Mouse (Mus musculus): ENCODE measurements around the gene Slc25a29. TPM values are rescaled to one million over a fixed set of nuclear protein-coding genes. Genes with fewer than 3 reads are reported as not detected.

Slc25a29 gene
- 15.4 and 16.0 TPM in 2 replicates for polyA plus RNA-seq (2016; fragmentation: Nextera tagmentation; extraction: Ambion mirVana)

DNA sequence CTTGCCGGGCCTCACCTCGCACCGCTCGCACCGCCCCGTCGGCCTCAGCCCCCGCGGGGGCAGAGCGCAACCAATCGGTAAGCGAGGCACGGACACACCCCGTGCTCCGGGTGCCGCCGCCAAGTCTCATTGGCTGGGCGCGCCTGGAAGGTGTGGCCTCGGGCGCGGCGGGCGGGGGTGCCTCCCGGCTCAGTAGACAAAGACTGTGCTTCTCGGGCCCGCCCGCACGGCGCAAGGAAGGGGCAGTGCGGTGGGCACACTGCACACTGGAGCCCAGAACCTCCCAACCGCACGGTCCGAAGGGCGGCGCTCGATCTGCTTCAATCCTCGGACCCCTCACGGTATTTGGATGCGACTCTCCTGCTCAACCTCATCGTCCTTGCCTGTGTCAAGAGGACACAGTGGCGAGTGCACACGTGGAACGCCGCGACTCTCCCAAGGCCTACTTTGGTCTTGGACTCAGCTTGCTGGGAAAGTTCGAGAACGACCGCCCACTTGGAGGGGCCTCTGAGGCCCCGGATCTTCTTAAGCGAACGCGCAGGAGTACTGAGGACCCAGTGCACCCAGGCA, at the start of gene Slc25a29, which contains the start of gene Slc25a47:
Slc25a29 (minus strand) TSS at position 44 of the 570 bp plus-strand sequence.
Slc25a47 (plus strand) TSS at position 207 of the 570 bp plus-strand sequence.
- H3K4me1 ChIP-seq = peaks cover 55% of the 10 kb centered on the region

DNA sequence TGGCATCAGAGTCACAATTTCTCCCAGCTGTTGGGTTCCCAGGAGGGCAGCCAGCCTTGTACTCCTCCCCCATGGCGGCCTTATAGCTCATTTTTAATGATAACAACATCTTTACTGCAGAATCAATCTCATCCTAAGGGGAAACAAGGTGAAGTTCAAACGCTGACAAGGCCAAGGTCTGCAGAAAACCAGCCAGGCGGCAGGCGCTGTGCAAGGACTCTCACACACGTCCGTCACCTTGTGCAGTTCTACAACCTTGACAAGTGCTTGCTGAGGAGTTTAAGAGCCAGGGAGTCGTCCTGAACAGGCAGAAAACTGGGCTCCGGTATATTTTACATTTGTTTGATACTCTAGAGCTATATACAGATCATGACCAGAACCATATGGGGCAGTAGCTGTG, 47.1 kb upstream of the Slc25a29 start:
- 93% methylated on average over 8 of the region's 8 CpGs for WGBS
- H3K4me2 ChIP-seq (replicated peaks) = no peak overlapping the region
- peaks cover 75% of the 10 kb centered on the region for H3K36me3 ChIP-seq

More for the DNA sequence above, at the start of gene Slc25a29, which contains the start of gene Slc25a47:
- H3K27ac ChIP-seq = peak within 1 kb of the TSS; percentile 46; the same call in 1 of the 2 replicates
- H3K36me3 ChIP-seq = peaks cover 9% of the 10 kb centered on the region; the same call in 1 of the 2 replicates
- H3K4me2 ChIP-seq (replicated peaks) = peak within 1 kb of the TSS; percentile 97
- no peaks in the 10 kb centered on the region for H3K9me3 ChIP-seq
- WGBS = under 1% methylated on average over 53 of the region's 53 CpGs
- peak within 1 kb of the TSS; percentile 65 for H3K4me3 ChIP-seq
- ATAC-seq (ENCODE audit: low FRiP score, low read depth) = peak; percentile 99
- H3K27me3 ChIP-seq (replicated peaks) = no peaks in the 10 kb centered on the region
- H3K9ac ChIP-seq = peak within 1 kb of the TSS; percentile 74

DNA sequence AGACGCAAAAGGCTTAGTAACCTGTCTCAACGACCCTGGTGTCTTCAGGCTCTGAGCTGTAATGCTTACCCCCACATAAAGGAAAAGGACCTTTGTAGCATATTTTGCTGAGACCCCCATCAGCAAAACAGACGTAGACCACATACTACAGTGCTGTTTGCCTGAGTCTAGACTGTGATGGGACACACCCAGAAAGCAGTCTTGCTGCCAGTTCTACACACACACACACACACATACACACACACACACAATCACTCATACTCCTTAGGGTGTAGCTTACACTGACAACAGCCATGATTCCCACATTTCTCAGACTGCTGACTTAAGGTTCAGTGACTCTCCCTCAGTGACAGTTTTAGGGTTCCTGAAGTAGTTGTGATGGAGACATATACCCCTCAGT, 45.5 kb upstream of the Slc25a29 start:
- Histone ChIP-seq H3K4me2 (replicated peaks) (no peak overlapping the region), H3K36me3 (peaks cover 65% of the 10 kb centered on the region)
- ATAC-seq (ENCODE audit: low FRiP score, low read depth) = no peak

More for the DNA sequence above, 47.1 kb upstream of the Slc25a29 start:
- Histone ChIP-seq H3K9ac (no peak overlapping the region), H3K4me1 (no peaks in the 10 kb centered on the region), H3K4me3 (no peak overlapping the region), H3K27me3 (replicated peaks) (no peaks in the 10 kb centered on the region), H3K9me3 (no peaks in the 10 kb centered on the region), H3K27ac (no peak overlapping the region)
- ATAC-seq (ENCODE audit: low FRiP score, low read depth) = no peak

DNA sequence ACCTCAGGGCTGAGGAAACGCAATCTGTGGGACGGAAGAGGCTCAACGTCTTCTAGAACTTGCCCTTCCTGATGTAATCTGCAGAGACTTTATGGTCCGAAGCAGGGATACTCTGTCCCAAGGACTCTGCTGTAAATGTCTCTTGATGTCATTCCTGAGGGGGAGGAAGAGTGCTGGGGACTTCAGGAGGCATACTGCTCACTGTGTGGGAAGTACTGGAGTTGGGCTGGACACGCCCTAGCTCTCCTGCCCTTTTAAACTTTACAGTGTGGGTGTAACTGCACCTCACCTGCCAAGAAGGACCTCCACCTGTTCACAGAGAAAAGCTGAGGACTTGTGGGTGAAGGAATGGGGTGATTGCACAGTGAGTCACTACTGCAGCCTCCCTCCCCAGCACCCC, 44.9 kb upstream of the Slc25a29 start:
- no peak for ATAC-seq (ENCODE audit: low FRiP score, low read depth)
- Histone ChIP-seq H3K9me3 (no peaks in the 10 kb centered on the region), H3K9ac (no peak overlapping the region), H3K4me3 (no peak overlapping the region), H3K27me3 (replicated peaks) (no peaks in the 10 kb centered on the region), H3K36me3 (peaks cover 60% of the 10 kb centered on the region), H3K4me1 (no peaks in the 10 kb centered on the region), H3K27ac (no peak overlapping the region), H3K4me2 (replicated peaks) (no peak overlapping the region)
- WGBS = 94% methylated on average over 5 of the region's 5 CpGs

More for the DNA sequence above, 45.5 kb upstream of the Slc25a29 start:
- no peak overlapping the region for H3K9ac ChIP-seq
- no peak overlapping the region for H3K4me3 ChIP-seq
- H3K9me3 ChIP-seq = no peaks in the 10 kb centered on the region
- H3K27me3 ChIP-seq (replicated peaks) = no peaks in the 10 kb centered on the region
- WGBS = 87% methylated on average over 3 of the region's 3 CpGs
- H3K4me1 ChIP-seq = no peaks in the 10 kb centered on the region
- H3K27ac ChIP-seq = no peak overlapping the region

DNA sequence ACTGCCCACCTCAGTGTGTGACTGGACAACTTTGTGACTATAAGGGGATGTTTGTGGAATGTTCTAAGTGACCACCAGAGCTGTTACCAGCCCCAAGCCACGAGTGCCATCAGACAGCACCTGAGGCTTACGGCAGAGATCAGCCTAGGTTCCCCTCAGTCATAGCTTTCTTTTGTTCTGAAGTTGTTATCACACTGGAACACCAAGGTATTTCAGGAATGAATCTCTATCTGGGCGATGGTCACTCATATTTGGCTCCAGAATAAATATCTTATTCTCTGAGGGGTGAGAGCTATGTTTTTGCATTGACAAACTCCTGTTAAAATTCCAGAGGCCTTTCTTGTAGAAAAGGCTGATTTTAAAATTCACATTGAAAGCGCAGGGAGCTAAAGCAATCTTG, 43.5 kb upstream of the Slc25a29 start:
- WGBS = 93% methylated on average over 4 of the region's 4 CpGs
- no peaks in the 10 kb centered on the region for H3K4me1 ChIP-seq
- peaks cover 61% of the 10 kb centered on the region for H3K36me3 ChIP-seq

DNA sequence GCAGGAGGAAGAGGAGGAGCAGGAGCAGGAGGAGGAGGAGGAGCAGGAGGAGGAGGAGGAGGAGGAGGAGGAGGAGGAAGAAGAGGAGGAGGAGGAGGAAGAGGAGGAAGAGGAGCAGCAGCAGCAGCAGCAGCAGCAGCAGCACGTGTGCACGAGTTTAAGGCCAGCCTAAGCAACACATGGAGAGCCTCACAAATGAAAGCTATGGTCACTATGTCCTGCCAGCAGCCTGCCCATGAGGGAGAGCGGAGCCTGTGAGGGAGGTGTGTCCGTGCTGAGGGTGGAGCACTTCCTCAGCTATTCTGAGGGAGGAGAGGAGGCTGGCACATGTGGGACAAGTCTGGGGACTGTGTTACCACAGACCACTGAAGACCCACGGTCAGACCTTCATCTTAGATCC, 37.4 kb upstream of the Slc25a29 start:
- Histone ChIP-seq H3K36me3 (peaks cover 72% of the 10 kb centered on the region), H3K4me2 (replicated peaks) (no peak overlapping the region), H3K4me1 (no peaks in the 10 kb centered on the region), H3K9me3 (no peaks in the 10 kb centered on the region), H3K4me3 (no peak overlapping the region), H3K9ac (no peak overlapping the region), H3K27me3 (replicated peaks) (no peaks in the 10 kb centered on the region), H3K27ac (no peak overlapping the region)
- WGBS = 85% methylated on average over 5 of the region's 5 CpGs
- no peak for ATAC-seq (ENCODE audit: low FRiP score, low read depth)

More for the DNA sequence above, 43.5 kb upstream of the Slc25a29 start:
- Histone ChIP-seq H3K9ac (no peak overlapping the region), H3K27ac (no peak overlapping the region), H3K4me3 (no peak overlapping the region), H3K9me3 (no peaks in the 10 kb centered on the region), H3K27me3 (replicated peaks) (no peaks in the 10 kb centered on the region), H3K4me2 (replicated peaks) (no peak overlapping the region)
- ATAC-seq (ENCODE audit: low FRiP score, low read depth) = no peak

DNA sequence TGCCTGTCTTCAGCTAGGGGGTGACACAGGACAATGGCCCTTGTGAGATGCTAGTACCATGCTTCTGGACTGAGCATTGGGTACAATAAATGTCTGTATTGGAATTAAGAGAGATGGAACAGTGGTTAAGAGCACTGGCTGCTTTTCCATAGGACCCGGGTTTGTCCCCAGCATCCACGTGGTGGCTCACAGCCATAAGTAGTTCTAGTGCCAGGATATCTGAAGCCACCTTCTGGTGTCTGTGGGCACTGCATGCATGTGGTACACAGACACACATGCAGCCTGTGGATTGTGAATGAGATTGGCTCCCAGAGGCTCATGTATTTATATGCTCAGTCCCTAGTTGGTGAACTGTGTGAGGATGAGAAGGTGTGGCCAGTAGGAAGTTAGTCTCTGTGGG, 33.9 kb upstream of the Slc25a29 start:
- no peak for ATAC-seq (ENCODE audit: low FRiP score, low read depth)
- H3K9me3 ChIP-seq = no peaks in the 10 kb centered on the region
- H3K4me1 ChIP-seq = no peaks in the 10 kb centered on the region
- H3K4me2 ChIP-seq (replicated peaks) = no peak overlapping the region
- H3K27ac ChIP-seq = no peak overlapping the region
- H3K27me3 ChIP-seq (replicated peaks) = no peaks in the 10 kb centered on the region
- H3K36me3 ChIP-seq = peaks cover 92% of the 10 kb centered on the region
- no peak overlapping the region for H3K9ac ChIP-seq
- no peak overlapping the region for H3K4me3 ChIP-seq
- WGBS = 93% methylated on average over 2 of the region's 2 CpGs

DNA sequence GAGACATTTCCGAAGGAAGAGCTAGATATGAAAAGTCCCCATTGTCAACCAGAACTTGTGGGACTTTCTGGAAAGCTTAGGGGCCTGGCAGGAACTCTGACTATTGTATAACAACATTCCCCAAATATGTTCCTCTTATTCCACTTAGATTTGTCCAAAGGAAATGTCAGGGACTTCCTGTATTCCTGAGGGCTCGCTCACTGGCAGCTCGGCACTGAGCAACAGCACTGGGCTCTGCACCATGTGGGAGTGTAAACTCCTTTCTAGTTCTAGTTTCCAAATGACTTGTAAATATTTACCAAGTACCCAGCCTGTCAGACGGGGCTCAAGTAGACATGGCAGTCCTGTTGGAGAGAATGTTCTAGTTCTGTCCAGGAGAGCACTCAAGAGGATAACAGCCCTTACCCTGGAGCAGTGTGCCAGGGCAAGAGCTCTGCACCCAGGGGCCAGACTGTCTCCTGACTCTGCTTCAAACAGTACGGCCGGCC, 29.4 kb upstream of the Slc25a29 start:
- no peak for ATAC-seq (ENCODE audit: low FRiP score, low read depth)
- H3K27ac ChIP-seq = no peak overlapping the region
- no peak overlapping the region for H3K4me2 ChIP-seq (replicated peaks)
- 92% methylated on average over 6 of the region's 6 CpGs for WGBS
- H3K4me1 ChIP-seq = no peaks in the 10 kb centered on the region
- H3K9me3 ChIP-seq = no peaks in the 10 kb centered on the region
- no peak overlapping the region for H3K4me3 ChIP-seq
- H3K36me3 ChIP-seq = peaks cover 100% of the 10 kb centered on the region
- no peaks in the 10 kb centered on the region for H3K27me3 ChIP-seq (replicated peaks)
- H3K9ac ChIP-seq = no peak overlapping the region

DNA sequence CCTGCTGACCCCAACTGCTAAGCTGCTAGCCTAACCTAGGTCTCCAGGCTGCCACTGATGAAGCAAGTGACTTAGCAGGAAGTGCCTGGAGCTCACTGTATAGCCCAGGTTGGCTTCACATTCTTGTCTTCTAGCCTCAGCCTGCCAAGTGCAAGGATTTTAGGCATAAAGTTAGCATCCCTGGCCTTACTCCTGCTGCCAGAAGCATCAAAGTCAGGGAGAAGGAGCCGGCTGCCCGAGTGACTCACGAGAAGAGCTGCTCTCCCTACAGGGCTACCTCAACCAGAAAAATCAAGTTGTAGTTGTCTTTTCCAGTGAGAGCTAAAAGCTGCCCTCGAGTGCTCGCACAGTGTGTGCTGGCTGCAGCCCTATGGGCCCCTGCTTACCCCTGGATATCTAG, 22.8 kb upstream of the Slc25a29 start:
- Histone ChIP-seq H3K9ac (no peak overlapping the region), H3K27ac (no peak overlapping the region), H3K4me2 (replicated peaks) (no peak overlapping the region), H3K36me3 (peaks cover 41% of the 10 kb centered on the region), H3K4me1 (no peaks in the 10 kb centered on the region), H3K9me3 (no peaks in the 10 kb centered on the region), H3K27me3 (replicated peaks) (no peaks in the 10 kb centered on the region), H3K4me3 (no peak overlapping the region)
- 87% methylated on average over 5 of the region's 5 CpGs for WGBS
- ATAC-seq (ENCODE audit: low FRiP score, low read depth) = no peak

DNA sequence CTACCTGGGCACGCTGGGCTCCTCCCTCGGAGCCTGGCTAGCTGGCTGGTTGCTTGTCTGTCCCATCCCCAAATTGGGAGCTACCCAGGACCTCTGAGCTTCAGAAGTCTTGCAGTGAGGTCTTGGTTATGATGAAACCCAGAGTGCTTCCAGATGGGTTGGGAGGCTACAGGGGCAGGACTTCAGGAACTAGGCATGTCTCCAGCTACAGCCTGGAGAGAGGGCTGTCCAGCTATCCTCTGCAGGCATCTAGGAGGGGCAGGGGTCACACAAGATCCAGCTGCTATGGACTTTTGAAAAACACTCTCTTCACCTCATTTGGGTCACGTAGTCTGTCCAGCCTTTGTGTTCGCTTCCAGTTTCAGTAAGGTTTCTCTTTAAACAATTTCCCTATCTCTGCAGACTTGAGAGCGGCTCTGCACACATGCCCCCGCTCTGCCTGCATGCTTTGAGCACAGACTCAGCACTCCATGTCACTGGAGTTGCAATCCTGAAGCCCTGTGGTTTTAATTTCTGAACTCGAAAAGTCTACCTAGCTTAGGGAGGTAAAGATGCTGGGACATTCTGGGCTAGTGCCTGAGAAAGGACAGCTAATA, 22.0 kb upstream of the Slc25a29 start:
- H3K9ac ChIP-seq = no peak overlapping the region
- H3K4me2 ChIP-seq (replicated peaks) = no peak overlapping the region
- no peak overlapping the region for H3K4me3 ChIP-seq
- no peaks in the 10 kb centered on the region for H3K27me3 ChIP-seq (replicated peaks)
- 85% methylated on average over 7 of the region's 7 CpGs for WGBS
- H3K36me3 ChIP-seq = peaks cover 33% of the 10 kb centered on the region
- no peak for ATAC-seq (ENCODE audit: low FRiP score, low read depth)
- H3K9me3 ChIP-seq = no peaks in the 10 kb centered on the region
- H3K4me1 ChIP-seq = no peaks in the 10 kb centered on the region
- no peak overlapping the region for H3K27ac ChIP-seq

DNA sequence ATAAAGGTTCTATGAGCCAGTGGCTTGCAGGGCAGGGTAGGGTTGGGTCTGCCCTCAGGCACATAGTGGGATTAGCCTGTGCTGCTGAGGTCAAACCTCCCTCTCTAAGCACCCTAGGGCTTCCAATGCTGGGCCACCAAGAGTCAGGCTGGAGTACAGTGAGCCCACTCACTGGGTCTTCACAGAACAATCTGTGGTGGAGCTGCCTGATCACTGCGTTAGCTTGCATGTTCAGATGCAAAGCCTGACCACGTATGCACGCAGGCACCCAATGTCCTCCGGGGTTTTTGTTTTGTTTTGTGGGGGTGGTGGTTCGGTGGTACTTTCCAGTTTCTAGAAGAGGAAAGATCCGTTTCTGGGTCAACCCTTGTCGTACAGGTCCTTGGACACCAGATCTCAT, 21.4 kb upstream of the Slc25a29 start:
- Histone ChIP-seq H3K4me2 (replicated peaks) (no peak overlapping the region), H3K36me3 (peaks cover 27% of the 10 kb centered on the region), H3K9ac (no peak overlapping the region), H3K9me3 (no peaks in the 10 kb centered on the region), H3K4me1 (no peaks in the 10 kb centered on the region), H3K27me3 (replicated peaks) (no peaks in the 10 kb centered on the region), H3K4me3 (no peak overlapping the region), H3K27ac (no peak overlapping the region)
- WGBS = 93% methylated on average over 7 of the region's 7 CpGs
- no peak for ATAC-seq (ENCODE audit: low FRiP score, low read depth)

DNA sequence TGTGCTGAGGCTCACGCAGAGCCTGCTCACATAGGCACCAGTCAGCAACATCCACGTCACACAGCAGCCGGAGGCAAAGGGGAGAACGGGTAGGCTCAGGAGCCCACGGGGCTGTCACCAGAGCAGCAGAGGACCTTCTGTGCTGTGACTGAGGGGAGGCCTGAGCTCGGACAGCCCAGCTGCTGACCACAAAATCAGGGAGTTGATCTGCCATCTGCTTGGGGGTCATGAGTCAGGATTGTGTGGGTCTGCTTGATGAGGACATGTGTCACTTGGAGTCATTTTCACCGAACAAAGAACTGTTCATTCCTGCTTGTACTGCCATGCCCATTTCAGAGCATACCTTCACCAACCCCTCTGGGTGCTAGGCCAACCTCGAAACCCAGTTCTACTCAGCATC, 20.5 kb upstream of the Slc25a29 start:
- 84% methylated on average over 8 of the region's 8 CpGs for WGBS
- H3K9me3 ChIP-seq = no peaks in the 10 kb centered on the region
- ATAC-seq (ENCODE audit: low FRiP score, low read depth) = no peak
- H3K4me1 ChIP-seq = no peaks in the 10 kb centered on the region
- no peak overlapping the region for H3K9ac ChIP-seq
- no peak overlapping the region for H3K4me3 ChIP-seq
- no peak overlapping the region for H3K27ac ChIP-seq
- H3K27me3 ChIP-seq (replicated peaks) = no peaks in the 10 kb centered on the region
- peaks cover 18% of the 10 kb centered on the region for H3K36me3 ChIP-seq
- no peak overlapping the region for H3K4me2 ChIP-seq (replicated peaks)

All from neural tube, embryonic 12.5 days (tissue).